Mouse (Mus musculus): ENCODE data around the gene Apol6.

DNA sequence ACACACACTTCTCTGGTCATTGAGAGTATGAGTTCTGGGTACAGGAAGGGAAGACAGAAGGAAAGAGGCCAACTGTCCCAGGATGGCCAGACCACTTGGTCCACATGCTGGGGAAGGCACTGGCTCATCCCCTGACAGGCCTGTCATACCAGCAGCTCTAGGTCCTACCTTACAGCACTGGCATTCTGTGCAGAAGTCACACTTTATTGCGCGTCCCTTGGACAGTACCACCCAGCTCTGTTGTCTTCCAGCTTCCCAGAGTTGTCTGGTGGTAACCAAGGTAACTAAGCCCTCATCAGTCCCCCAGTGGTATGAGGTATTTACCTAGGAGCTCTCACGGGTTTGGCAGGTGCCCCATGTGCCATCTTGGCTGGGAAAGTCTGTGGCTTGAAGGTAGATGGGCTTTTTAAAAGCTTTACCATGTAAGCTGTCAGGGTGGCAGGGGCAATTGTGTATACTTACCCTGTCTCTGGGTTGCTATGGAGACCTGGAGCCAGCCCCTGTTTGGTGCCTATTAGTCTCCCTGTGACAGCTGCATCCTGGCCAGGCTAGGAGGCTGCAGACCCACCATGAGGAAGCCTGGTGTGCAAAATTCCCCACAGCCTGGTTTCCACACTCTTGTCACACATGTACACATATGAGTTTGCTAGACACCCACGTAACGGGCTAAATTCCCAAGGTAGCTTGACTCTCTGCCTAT lies 18.5 kb upstream of the Apol6 start:
- no peak for TF ChIP-seq MAFK (IDR thresholded peaks at IDR 0.05; ENCODE audit: insufficient replicate concordance, low read length)
- TF ChIP-seq EP300 (IDR thresholded peaks at IDR 0.05; ENCODE audit: low read length), result no peak
- TF ChIP-seq CTCF (conservative IDR thresholded peaks at IDR 0.05 in 1 of 2, IDR thresholded peaks at IDR 0.05 in 1 of 2; ENCODE audit: low read depth in 2 of 2, low read length in 2 of 2), result no peak
- TF ChIP-seq POLR2A (IDR thresholded peaks at IDR 0.05; ENCODE audit: low read depth, low read length), result no peak
- no peak for TF ChIP-seq GABPA (IDR thresholded peaks at IDR 0.05; ENCODE audit: insufficient replicate concordance, low read depth, low read length)
- no peak for TF ChIP-seq SMC3 (IDR thresholded peaks at IDR 0.05; ENCODE audit: low read depth, low read length)
- TF ChIP-seq ZC3H11A (IDR thresholded peaks at IDR 0.05; ENCODE audit: low read depth, low read length), result no peak
- TF ChIP-seq MXI1 (IDR thresholded peaks at IDR 0.05; ENCODE audit: low read depth, low read length), result no peak
- no peak for TF ChIP-seq USF2 (conservative IDR thresholded peaks at IDR 0.05; ENCODE audit: low read depth, low read length)
- TF ChIP-seq HCFC1 (IDR thresholded peaks at IDR 0.05; ENCODE audit: low read depth, low read length), result no peak
- TF ChIP-seq MEF2A (IDR thresholded peaks at IDR 0.05; ENCODE audit: borderline replicate concordance, low read depth, low read length), result no peak
- no peak for TF ChIP-seq CHD2 (IDR thresholded peaks at IDR 0.05; ENCODE audit: low read length)
- TF ChIP-seq MYC (IDR thresholded peaks at IDR 0.05; ENCODE audit: low read depth, low read length), result no peak
- TF ChIP-seq MAX (IDR thresholded peaks at IDR 0.05; ENCODE audit: low read length), result no peak

All from CH12.LX (cell line).